Mouse (Mus musculus): ENCODE measurements around the gene Acot13.

Acot13 gene

GRCm38 (mm10) chr13:24830756-24831352, 486 bp downstream of the Acot13 start:
- no peak for DNase-seq (ENCODE audit: low spot score in 2 of 2)

DNA sequence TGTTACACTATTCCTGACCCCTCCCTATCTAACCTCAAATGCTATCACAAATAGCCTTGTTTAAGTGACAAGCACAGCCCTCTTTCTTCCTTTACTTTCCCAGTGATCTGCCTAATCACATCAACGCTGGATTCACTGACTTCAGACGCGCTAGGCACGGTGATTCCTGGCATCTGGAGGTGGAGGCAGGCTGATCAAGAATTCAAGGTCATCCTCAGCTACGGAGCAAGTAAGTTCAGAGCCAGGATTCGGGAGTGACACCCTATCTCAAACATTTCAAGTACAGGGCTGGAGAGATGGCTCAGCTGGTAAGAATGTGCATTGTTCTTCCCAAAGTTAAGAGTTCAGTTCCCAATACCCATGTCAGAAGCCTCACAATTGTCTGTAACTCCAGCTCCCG, 5.2 kb downstream of the Acot13 start:
- DNase-seq (ENCODE audit: low spot score in 2 of 2), result no peak

DNA sequence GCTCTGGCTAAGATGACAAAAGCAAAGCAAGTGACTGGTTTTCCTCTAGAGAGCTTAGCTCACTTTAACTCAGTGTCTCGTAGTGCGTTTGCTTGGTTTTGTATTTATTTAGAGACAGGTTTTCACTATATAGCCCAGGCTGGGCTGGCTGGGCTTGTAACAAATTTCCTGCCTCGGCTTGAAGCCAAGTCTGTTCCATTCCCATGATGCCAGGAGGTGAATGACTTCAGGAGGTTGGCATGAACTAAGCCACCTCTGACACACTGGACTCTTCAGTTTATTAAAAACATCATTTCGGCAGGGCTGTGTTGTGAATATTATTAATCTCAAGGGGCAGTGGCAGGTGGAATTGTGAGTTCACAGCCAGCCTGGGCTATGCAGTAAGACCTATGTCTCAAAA, 5.8 kb downstream of the Acot13 start:
- no peak for DNase-seq (ENCODE audit: low spot score in 2 of 2)

DNA sequence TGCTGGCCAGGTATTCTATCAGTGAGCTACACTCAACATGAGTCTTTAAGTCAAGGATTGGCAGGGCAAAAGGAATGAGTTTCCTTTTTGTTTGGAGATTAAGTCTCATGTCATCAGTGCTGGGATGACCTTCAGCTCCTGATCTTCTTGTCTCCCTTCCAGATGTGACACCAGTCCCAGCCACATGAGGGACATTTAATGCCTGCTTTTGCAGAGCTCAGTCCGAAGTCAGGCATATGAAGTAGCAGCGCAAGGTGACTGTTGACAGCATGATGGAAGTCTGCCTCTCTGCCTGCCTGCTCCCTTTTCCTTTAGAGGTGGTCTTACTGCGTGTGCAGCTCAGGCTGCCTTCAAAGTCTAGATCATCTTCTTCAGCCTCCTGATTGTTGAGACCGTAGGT, 6.7 kb downstream of the Acot13 start:
- no peak for DNase-seq (ENCODE audit: low spot score in 2 of 2)

- no peak for DNase-seq (ENCODE audit: low spot score in 2 of 2)
These were observed 8.5 kb downstream of the Acot13 start for GRCm38 (mm10) chr13:24822663-24823343.

DNA sequence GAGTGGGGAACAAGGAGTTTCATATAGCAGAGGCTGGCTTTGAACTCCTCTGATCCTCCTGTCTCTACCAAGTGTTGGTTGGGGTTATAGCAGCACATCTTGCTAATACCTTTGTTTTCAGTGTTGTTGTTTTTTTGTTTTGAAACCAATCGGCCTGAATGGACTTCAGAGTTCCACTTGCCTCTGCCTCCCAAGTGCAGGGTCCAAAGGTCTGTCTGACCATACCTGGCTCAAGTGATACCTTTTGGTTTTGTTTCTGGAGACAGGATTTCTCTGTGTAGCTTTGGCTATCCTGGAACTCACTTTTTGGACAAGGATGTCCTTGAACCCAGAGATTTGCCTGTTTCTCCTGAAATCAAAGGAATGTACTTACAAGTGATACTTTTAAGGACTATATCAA, 11.4 kb downstream of the Acot13 start:
- no peak for DNase-seq (ENCODE audit: low spot score in 2 of 2)

GRCm38 (mm10) chr13:24816125-24817092, 14.9 kb downstream of the Acot13 start:
- DNase-seq (ENCODE audit: low spot score in 2 of 2), result no peak

GRCm38 (mm10) chr13:24814616-24815015, 16.7 kb downstream of the Acot13 start:
- no peak for DNase-seq (ENCODE audit: low spot score in 2 of 2)

DNA sequence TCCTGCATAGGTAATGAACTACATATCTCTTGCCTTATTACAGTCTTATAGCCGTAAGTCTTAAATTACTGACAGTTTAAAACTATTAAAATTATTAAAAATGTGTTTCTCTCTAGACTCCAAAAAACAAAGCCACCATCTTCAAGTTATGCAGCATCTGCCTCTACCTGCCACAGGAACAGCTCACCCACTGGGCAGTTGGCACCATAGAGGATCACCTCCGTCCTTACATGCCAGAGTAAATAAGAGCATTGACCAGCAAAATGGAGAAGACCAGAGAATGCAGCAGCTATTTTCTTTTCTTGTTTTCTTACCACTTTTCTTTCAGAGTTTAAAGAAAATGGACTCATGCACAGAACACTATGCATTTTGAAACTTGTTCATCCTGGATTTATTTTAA, 18.8 kb downstream of the Acot13 start:
- no peak for DNase-seq (ENCODE audit: low spot score in 2 of 2)

- no peak for DNase-seq (ENCODE audit: low spot score in 2 of 2)
These were observed 25.3 kb downstream of the Acot13 start for GRCm38 (mm10) chr13:24806079-24806478.

DNA sequence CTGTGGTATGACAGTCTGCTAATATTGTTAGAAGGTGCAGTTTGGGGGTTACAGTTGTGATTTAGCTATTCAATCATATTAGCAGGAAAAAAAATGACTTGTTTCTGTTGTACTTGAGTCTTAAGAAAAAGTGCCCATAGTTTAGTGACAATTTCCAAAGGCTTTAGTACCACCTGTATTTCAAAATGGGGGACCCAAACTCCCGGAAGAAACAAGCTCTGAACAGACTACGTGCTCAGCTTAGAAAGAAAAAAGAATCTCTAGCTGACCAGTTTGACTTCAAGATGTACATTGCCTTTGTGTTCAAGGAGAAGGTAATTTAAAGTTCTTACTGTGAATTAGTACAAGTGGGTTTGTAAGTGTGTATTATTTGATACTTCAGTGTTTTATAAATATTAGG, 28.1 kb downstream of the Acot13 start:
- DNase-seq (ENCODE audit: low spot score in 2 of 2), result no peak

DNA sequence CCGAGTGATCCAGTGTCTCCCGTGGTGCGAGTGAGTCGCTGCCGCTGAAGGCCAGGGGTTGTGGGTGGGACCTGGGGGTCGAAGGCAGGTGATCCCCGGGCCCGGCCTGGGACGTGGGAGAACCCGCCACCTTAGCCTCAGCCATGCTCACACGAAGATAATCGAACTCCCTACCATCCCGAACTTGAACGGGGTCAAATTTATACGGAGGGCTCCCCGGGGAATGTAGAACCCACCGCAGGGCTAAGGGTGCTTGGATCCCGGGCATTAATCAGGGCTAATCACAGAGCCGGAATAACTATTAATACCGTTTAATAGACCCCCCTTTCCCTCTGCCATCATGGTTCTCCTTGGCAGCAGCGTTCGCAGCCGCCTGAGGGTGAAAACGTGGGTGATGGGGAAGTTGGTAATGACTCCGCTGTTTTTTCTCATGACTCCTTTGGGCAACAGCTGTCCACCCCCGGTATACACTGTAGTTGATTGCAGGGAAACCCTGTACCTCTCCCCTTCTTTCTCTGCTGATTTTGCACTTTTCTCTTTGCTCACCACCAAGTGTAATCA, 29.1 kb downstream of the Acot13 start:
- peak; percentile 9 to 23 for DNase-seq (ENCODE audit: low spot score in 2 of 2)

DNA sequence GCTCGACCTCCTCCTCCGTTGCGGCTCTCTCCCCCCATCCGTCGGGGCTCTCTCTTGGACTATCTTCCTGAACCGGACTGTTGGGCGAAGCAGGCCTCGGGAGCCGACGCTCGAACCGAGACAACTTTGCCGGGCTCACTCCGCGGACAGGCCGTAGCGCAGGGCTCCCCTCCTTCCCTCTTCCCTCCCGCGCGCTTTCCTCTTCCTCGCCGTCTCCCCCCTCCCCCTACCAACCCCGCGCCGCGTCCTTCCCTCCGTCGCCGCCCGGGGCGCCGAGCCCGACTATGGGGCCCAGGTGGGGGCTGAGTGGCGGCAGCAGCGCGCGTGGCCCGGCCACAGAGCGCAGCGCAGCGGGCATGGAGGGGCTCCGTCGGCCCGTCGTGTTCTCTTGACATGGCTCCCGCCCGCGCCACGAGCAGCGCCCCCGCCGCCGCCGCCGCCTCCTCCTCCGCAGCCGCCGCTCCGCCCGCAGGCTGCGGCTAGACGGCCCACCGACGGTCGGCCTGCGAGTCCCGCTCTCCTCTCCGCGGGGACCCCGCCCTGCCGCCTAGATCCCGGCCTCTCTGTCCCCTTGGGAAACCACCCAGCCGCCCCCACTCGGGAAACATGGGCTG, 29.9 kb downstream of the Acot13 start, which contains the start of gene BC005537:
BC005537 (plus strand) TSS at position 350 of the 614 bp plus-strand sequence.
- peak; percentile 40 to 58 for DNase-seq (ENCODE audit: low spot score in 2 of 2)

DNA sequence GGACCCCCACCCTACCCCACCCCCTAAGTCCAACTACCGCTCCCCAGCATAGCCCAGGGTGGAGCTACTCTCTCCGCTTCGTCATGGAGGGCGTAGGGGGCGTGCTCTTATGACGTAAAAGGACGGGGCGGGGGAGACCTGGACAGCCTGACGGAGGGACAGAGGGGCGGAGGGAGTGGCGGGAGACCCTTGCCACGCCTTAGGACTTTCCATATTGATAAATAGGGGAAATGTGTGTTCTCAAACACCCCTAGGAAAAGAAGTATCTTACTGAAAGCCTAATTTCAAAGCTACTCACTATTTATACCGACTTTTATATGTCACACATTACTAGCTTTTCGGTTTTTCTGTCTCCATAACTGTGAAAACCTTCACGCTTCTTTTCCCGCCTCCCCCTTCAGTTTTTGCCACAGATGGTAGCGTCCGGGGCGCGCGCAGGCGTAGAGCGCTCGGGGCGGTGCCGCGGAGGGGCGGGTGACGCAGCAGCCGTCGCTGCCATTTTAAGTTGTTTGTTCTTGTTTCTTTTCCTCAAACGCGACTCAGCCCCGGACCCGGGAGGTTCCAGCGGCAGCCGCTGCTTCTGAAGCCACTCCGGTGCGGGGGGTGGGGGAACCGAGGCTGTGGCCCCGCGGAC, 30.5 kb downstream of the Acot13 start:
- peak; percentile 87 to 91 for DNase-seq (ENCODE audit: low spot score in 2 of 2)

- DNase-seq (ENCODE audit: low spot score in 2 of 2), result peak in 1 of 2 experiments; percentile 37
These were observed 31.2 kb downstream of the Acot13 start for GRCm38 (mm10) chr13:24799925-24800673.

- no peak for DNase-seq (ENCODE audit: low spot score in 2 of 2)
These were observed 32.0 kb downstream of the Acot13 start for GRCm38 (mm10) chr13:24799378-24799777.

DNA sequence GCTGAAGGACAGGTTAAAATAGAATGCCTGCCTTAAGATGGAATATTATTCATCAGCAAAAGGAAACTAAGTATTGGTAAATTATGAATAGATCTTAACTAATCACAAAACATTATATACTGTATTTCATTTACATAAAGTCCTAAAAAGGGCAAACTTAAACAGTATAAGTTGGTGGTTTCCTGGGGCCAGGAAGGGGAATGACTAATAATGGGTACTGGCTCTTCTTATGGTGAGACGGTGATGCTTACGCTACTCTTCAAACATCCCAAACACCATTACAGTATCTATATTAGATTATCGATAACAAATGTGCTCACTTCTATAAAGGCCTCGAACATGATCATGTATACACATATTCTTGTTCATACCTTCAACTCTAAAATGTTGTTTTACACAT, 32.7 kb downstream of the Acot13 start:
- DNase-seq (ENCODE audit: low spot score in 2 of 2), result no peak

GRCm38 (mm10) chr13:24792411-24793045, 38.8 kb downstream of the Acot13 start:
- DNase-seq (ENCODE audit: low spot score in 2 of 2), result no peak

DNA sequence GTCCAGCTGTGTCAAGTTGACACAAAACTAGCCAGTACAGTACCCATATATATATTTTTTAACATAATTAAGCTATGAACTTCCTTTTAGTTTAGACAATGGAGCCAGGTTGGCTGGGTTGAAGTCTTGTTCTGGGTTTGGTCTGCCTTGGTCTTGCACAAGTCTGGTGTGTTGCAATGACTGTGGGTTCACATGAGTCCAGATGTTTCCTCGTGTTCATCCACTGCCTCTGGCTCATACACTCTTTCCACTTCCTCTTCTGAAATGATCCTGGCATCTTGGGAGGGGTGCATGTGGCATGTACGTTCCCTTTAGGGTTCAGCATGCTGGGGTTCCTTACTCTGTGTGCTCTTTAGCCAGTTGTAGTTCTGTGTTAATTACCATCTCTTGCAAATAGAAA, 40.0 kb downstream of the Acot13 start:
- no peak for DNase-seq (ENCODE audit: low spot score in 2 of 2)

GRCm38 (mm10) chr13:24787477-24787876, 43.9 kb downstream of the Acot13 start:
- DNase-seq (ENCODE audit: low spot score in 2 of 2), result no peak

Data from cerebellum, postnatal 4 days (tissue).